Mouse (Mus musculus): ENCODE measurements around the gene Iqck. TPM values are rescaled to one million over a fixed set of nuclear protein-coding genes. Genes with fewer than 3 reads are reported as not detected.

Gene Iqck
- total and polyA plus RNA-seq, 3 experiments, result 0.39 to 0.68 (median 0.62) TPM

- Histone ChIP-seq H3K9ac (ENCODE audit: insufficient read depth, low read depth) (no peak overlapping the region), H3K9me3 (replicated peaks; ENCODE audit: low read length) (no peaks in the 10 kb centered on the region), H3K36me3 (replicated peaks in 1 of 2; ENCODE audit: control insufficient read depth in 1 of 2, insufficient read depth in 1 of 2, low read length in 1 of 2) (no peaks in the 10 kb centered on the region), H3K27me3 (replicated peaks) (peaks cover 2% of the 10 kb centered on the region), H3K79me2 (replicated peaks; ENCODE audit: control insufficient read depth, extremely low read depth, insufficient read depth, poor library complexity, severe bottlenecking) (no peaks in the 10 kb centered on the region), H3K27ac (ENCODE audit: insufficient read depth, low read depth) (no peak overlapping the region), H3K4me2 (ENCODE audit: insufficient read depth, low read depth, poor library complexity, severe bottlenecking) (no peak overlapping the region), H3K4me3 (replicated peaks in 1 of 3; ENCODE audit: low read depth in 2 of 3, low read length in 2 of 3, poor library complexity in 1 of 3) (no peak overlapping the region), H3K4me1 (ENCODE audit: control insufficient read depth in 1 of 2, insufficient read depth in 2 of 2) (peaks cover 0 to 4% of the 10 kb centered on the region in 2 experiments; a peak in 2 of 4 replicates)
- TF ChIP-seq GABPA (IDR thresholded peaks at IDR 0.05; ENCODE audit: insufficient replicate concordance, low read depth, low read length), result no peak
- no peak for TF ChIP-seq ZC3H11A (IDR thresholded peaks at IDR 0.05; ENCODE audit: low read depth, low read length)
- no peak for TF ChIP-seq SMC3 (IDR thresholded peaks at IDR 0.05; ENCODE audit: low read depth, low read length)
- no peak for TF ChIP-seq BHLHE40 (IDR thresholded peaks at IDR 0.05; ENCODE audit: low read depth, low read length)
- TF ChIP-seq MYC (IDR thresholded peaks at IDR 0.05; ENCODE audit: low read depth, low read length), result no peak
- TF ChIP-seq JUN (IDR thresholded peaks at IDR 0.05; ENCODE audit: insufficient read depth, low read depth, low read length), result no peak
- TF ChIP-seq SIN3A (IDR thresholded peaks at IDR 0.05; ENCODE audit: low read length), result no peak
- no peak for TF ChIP-seq JUND (conservative IDR thresholded peaks at IDR 0.05; ENCODE audit: low read depth, low read length)
- TF ChIP-seq RCOR1 (conservative IDR thresholded peaks at IDR 0.05; ENCODE audit: low read depth, low read length), result no peak
- no peak for TF ChIP-seq EP300 (IDR thresholded peaks at IDR 0.05; ENCODE audit: low read length)
- TF ChIP-seq E2F4 (IDR thresholded peaks at IDR 0.05; ENCODE audit: insufficient replicate concordance, low read depth, low read length), result no peak
- no peak for TF ChIP-seq NELFE (IDR thresholded peaks at IDR 0.05; ENCODE audit: low read depth, low read length)
- no peak for TF ChIP-seq MAZ (IDR thresholded peaks at IDR 0.05; ENCODE audit: low read depth, low read length)
- DNase-seq (ENCODE audit: extremely low read depth), result no peak
- in situ Hi-C loops (cut with MboI; ENCODE audit: low pct_ligation_motif_present, low pct_unique_long_range_greater_than_20kb, low sequenced_read_pairs) (no loop called here), dilution Hi-C loops (cut with MboI; ENCODE audit: extremely low pct_ligation_motif_present, extremely low pct_unique_long_range_greater_than_20kb, low sequenced_read_pairs) (no loop called here)
These were observed 53.5 kb downstream of the Iqck start for GRCm38 (mm10) chr7:118908961-118909515.

- Histone ChIP-seq H3K27me3 (replicated peaks) (peaks cover 2% of the 10 kb centered on the region), H3K4me1 (ENCODE audit: control insufficient read depth in 1 of 2, insufficient read depth in 2 of 2) (no peaks in the 10 kb centered on the region), H3K4me2 (ENCODE audit: insufficient read depth, low read depth, poor library complexity, severe bottlenecking) (no peak overlapping the region), H3K36me3 (replicated peaks in 1 of 2; ENCODE audit: control insufficient read depth in 1 of 2, insufficient read depth in 1 of 2, low read length in 1 of 2) (no peaks in the 10 kb centered on the region), H3K27ac (ENCODE audit: insufficient read depth, low read depth) (no peak overlapping the region), H3K79me2 (replicated peaks; ENCODE audit: control insufficient read depth, extremely low read depth, insufficient read depth, poor library complexity, severe bottlenecking) (no peaks in the 10 kb centered on the region), H3K9me3 (replicated peaks; ENCODE audit: low read length) (no peaks in the 10 kb centered on the region), H3K4me3 (replicated peaks in 1 of 3; ENCODE audit: low read depth in 2 of 3, low read length in 2 of 3, poor library complexity in 1 of 3) (no peak overlapping the region), H3K9ac (ENCODE audit: insufficient read depth, low read depth) (no peak overlapping the region)
- in situ Hi-C loops (cut with MboI; ENCODE audit: low pct_ligation_motif_present, low pct_unique_long_range_greater_than_20kb, low sequenced_read_pairs), result no loop called here
- TF ChIP-seq RAD21 (IDR thresholded peaks at IDR 0.05; ENCODE audit: low read depth, low read length), result no peak
- TF ChIP-seq TCF12 (IDR thresholded peaks at IDR 0.05; ENCODE audit: low read depth, low read length), result no peak
- no peak for TF ChIP-seq CHD1 (IDR thresholded peaks at IDR 0.05; ENCODE audit: low read depth, low read length)
- TF ChIP-seq POLR2AphosphoS2 (IDR thresholded peaks at IDR 0.05; ENCODE audit: low read depth, low read length), result no peak
- no peak for TF ChIP-seq ZC3H11A (IDR thresholded peaks at IDR 0.05; ENCODE audit: low read depth, low read length)
- no peak for TF ChIP-seq ZMIZ1 (IDR thresholded peaks at IDR 0.05; ENCODE audit: low read depth, low read length)
- no peak for TF ChIP-seq HCFC1 (IDR thresholded peaks at IDR 0.05; ENCODE audit: low read depth, low read length)
- TF ChIP-seq RCOR1 (conservative IDR thresholded peaks at IDR 0.05; ENCODE audit: low read depth, low read length), result no peak
- no peak for TF ChIP-seq MAFK (IDR thresholded peaks at IDR 0.05; ENCODE audit: insufficient replicate concordance, low read length)
- no peak for TF ChIP-seq MXI1 (IDR thresholded peaks at IDR 0.05; ENCODE audit: low read depth, low read length)
- TF ChIP-seq CTCF (conservative IDR thresholded peaks at IDR 0.05 in 1 of 2, IDR thresholded peaks at IDR 0.05 in 1 of 2; ENCODE audit: low read depth in 2 of 2, low read length in 2 of 2), result no peak
- TF ChIP-seq POLR2A (IDR thresholded peaks at IDR 0.05; ENCODE audit: low read depth, low read length), result no peak
- TF ChIP-seq TBP (conservative IDR thresholded peaks at IDR 0.05; ENCODE audit: low read depth, low read length), result no peak
- dilution Hi-C loops (cut with MboI; ENCODE audit: extremely low pct_ligation_motif_present, extremely low pct_unique_long_range_greater_than_20kb, low sequenced_read_pairs), result no loop called here
- DNase-seq (ENCODE audit: extremely low read depth), result no peak
These were observed 54.9 kb downstream of the Iqck start for GRCm38 (mm10) chr7:118910464-118910863.
